Mouse (Mus musculus) heart, embryonic 14.5 days (tissue): Measurements from ENCODE around the gene Maml3. TPM values are rescaled to one million over a fixed set of nuclear protein-coding genes. Genes with fewer than 3 reads are reported as not detected.
A peak's percentile ranks its signal among the peaks of the same experiment; 100 is the strongest.

Experiments used
- ATAC-seq: fragments of 200-750 bp; cut with Nextera tagmentation; 2 replicates; pipeline ENCODE4 v1.8.0; 2017; ENCODE audit warnings: low read depth, moderate TSS enrichment; ENCODE audit not compliant: insufficient number of reproducible peaks, insufficient read depth, low FRiP score
- H3K27ac ChIP-seq, 2 experiments: fragments of 200-500 bp in 1 of 2; fragments of 300-500 bp in 1 of 2; sonication (generic) in 1 of 2; replicated peaks in 1 of 2; 2 replicates each; pipeline ENCODE4 v1.5.1; 2012 to 2014; ENCODE audit warnings: low read depth in 2 of 2, low read length in 2 of 2, control low read depth in 1 of 2, mild to moderate bottlenecking in 1 of 2, mixed read lengths in 1 of 2; ENCODE audit not compliant: control insufficient read depth in 1 of 2, insufficient read depth in 1 of 2
- H3K27me3 ChIP-seq: fragments of 300-500 bp; sonication (generic); 2 replicates; pipeline ENCODE4 v1.6.1; 2014; ENCODE audit warnings: mild to moderate bottlenecking, low read length, control low read depth; ENCODE audit not compliant: control insufficient read depth, insufficient read depth
- H3K36me3 ChIP-seq: fragments of 300-500 bp; sonication (generic); 2 replicates; pipeline ENCODE4 v1.6.1; 2014; ENCODE audit warnings: mild to moderate bottlenecking, control low read depth, low read length, mixed read lengths; ENCODE audit not compliant: control insufficient read depth, insufficient read depth
- H3K4me1 ChIP-seq, 2 experiments: fragments of 200-500 bp in 1 of 2; fragments of 300-500 bp in 1 of 2; sonication (generic) in 1 of 2; 2 replicates each; pipeline ENCODE4 v1.6.1; 2012 to 2014; ENCODE audit warnings: low read length in 2 of 2, control low read depth in 1 of 2, mixed read lengths in 1 of 2; ENCODE audit not compliant: control insufficient read depth in 2 of 2, insufficient read depth in 2 of 2
- H3K4me2 ChIP-seq: fragments of 300-500 bp; sonication (generic); 2 replicates; pipeline ENCODE4 v1.6.1; 2014; ENCODE audit warnings: mild to moderate bottlenecking, low read length
- H3K4me3 ChIP-seq, 2 experiments: fragments of 200-500 bp in 1 of 2; fragments of 300-500 bp in 1 of 2; sonication (generic) in 1 of 2; 2 replicates each; pipeline ENCODE4 v1.5.1; 2012 to 2014; ENCODE audit warnings: low read length in 2 of 2, mild to moderate bottlenecking in 2 of 2, control low read depth in 1 of 2, low read depth in 1 of 2, moderate library complexity in 1 of 2; ENCODE audit not compliant: control insufficient read depth in 1 of 2, insufficient read depth in 1 of 2
- H3K9ac ChIP-seq: fragments of 300-500 bp; sonication (generic); 2 replicates; pipeline ENCODE4 v1.6.1; 2014; ENCODE audit warnings: mild to moderate bottlenecking, low read length
- H3K9me3 ChIP-seq: fragments of 300-500 bp; sonication (generic); 2 replicates; pipeline ENCODE4 v1.6.1; 2016; ENCODE audit warnings: low read length, control low read depth; ENCODE audit not compliant: control insufficient read depth
- WGBS: fragments of 180-500 bp; shearing (Covaris S2); extraction: QIAGEN DNeasy Blood & Tissue Kit; methylation state at CpG from one replicate; pipeline ENCODE4 v1.1.7; 2014; 5-methylcytosine and 5-hydroxymethylcytosine counted together
- polyA plus RNA-seq: library from polyadenylated mRNA; unstranded; fragments of >200 nt; fragmentation: Nextera tagmentation; extraction: Ambion mirVana; gene quantifications from 2 replicates; pipeline ENCODE4 v1.2.1, GENCODE M21; 2014

The Maml3 gene
- polyA plus RNA-seq, 1 experiment from 2014 or later, result 2.9 TPM

GRCm38 (mm10) chr3:51916902-51917301 is 188.0 kb downstream of the Maml3 start:
- no peak overlapping the region for H3K9ac ChIP-seq
- no peak overlapping the region for H3K4me2 ChIP-seq
- H3K36me3 ChIP-seq, result no peaks in the 10 kb centered on the region
- no peak overlapping the region for H3K4me3 ChIP-seq
- ATAC-seq, result no peak
- H3K27me3 ChIP-seq, result no peaks in the 10 kb centered on the region
- peaks cover 18 to 39% of the 10 kb centered on the region in 2 experiments for H3K4me1 ChIP-seq
- H3K9me3 ChIP-seq, result no peaks in the 10 kb centered on the region
- peak overlapping the region in 1 of 2 experiments; percentile 93; a peak in 1 of 4 replicates for H3K27ac ChIP-seq
- 92% methylated on average over 4 of the region's 4 CpGs for WGBS

GRCm38 (mm10) chr3:51916060-51916870 is 188.6 kb downstream of the Maml3 start:
- 15% methylated on average over 10 of the region's 10 CpGs for WGBS
- Histone ChIP-seq H3K4me3 (no peak overlapping the region), H3K9ac (peak overlapping the region; percentile 47)

GRCm38 (mm10) chr3:51915415-51915814 is 189.5 kb downstream of the Maml3 start:
- 53% methylated on average over 1 of the region's 1 CpGs for WGBS
- Histone ChIP-seq H3K27ac (peak overlapping the region; percentile 79 to 93), H3K27me3 (no peaks in the 10 kb centered on the region), H3K4me2 (peak overlapping the region; percentile 40), H3K9ac (no peak overlapping the region), H3K4me1 (peaks cover 21 to 43% of the 10 kb centered on the region in 2 experiments), H3K36me3 (no peaks in the 10 kb centered on the region), H3K4me3 (no peak overlapping the region), H3K9me3 (no peaks in the 10 kb centered on the region)
- no peak for ATAC-seq

More at GRCm38 (mm10) chr3:51916060-51916870, 188.6 kb downstream of the Maml3 start:
- Histone ChIP-seq H3K9me3 (no peaks in the 10 kb centered on the region), H3K36me3 (no peaks in the 10 kb centered on the region), H3K27me3 (no peaks in the 10 kb centered on the region), H3K27ac (peak overlapping the region; percentile 79 to 93), H3K4me2 (peak overlapping the region; percentile 40), H3K4me1 (peaks cover 18 to 39% of the 10 kb centered on the region in 2 experiments)
- peak; percentile 87 for ATAC-seq

GRCm38 (mm10) chr3:51914900-51915299 is 190.0 kb downstream of the Maml3 start:
- no peak overlapping the region for H3K27ac ChIP-seq
- no peak overlapping the region for H3K4me2 ChIP-seq
- WGBS, result 64% methylated on average over 4 of the region's 4 CpGs
- H3K4me3 ChIP-seq, result no peak overlapping the region
- H3K9ac ChIP-seq, result no peak overlapping the region
- H3K9me3 ChIP-seq, result no peaks in the 10 kb centered on the region
- H3K36me3 ChIP-seq, result no peaks in the 10 kb centered on the region
- H3K4me1 ChIP-seq, result peaks cover 21 to 43% of the 10 kb centered on the region in 2 experiments
- no peaks in the 10 kb centered on the region for H3K27me3 ChIP-seq
- no peak for ATAC-seq

- ATAC-seq, result no peak
- no peaks in the 10 kb centered on the region for H3K36me3 ChIP-seq
- no peaks in the 10 kb centered on the region for H3K27me3 ChIP-seq
- 55% methylated on average over 8 of the region's 8 CpGs for WGBS
- no peak overlapping the region for H3K9ac ChIP-seq
- no peak overlapping the region for H3K4me3 ChIP-seq
- no peak overlapping the region for H3K27ac ChIP-seq
- H3K9me3 ChIP-seq, result no peaks in the 10 kb centered on the region
- H3K4me2 ChIP-seq, result no peak overlapping the region
- peaks cover 27 to 53% of the 10 kb centered on the region in 2 experiments for H3K4me1 ChIP-seq
Observed at GRCm38 (mm10) chr3:51913498-51913897, 191.4 kb downstream of the Maml3 start.

- no peak overlapping the region for H3K27ac ChIP-seq
- no peaks in the 10 kb centered on the region for H3K36me3 ChIP-seq
- WGBS, result 46% methylated on average over 8 of the region's 8 CpGs
- H3K27me3 ChIP-seq, result no peaks in the 10 kb centered on the region
- no peak for ATAC-seq
- no peaks in the 10 kb centered on the region for H3K9me3 ChIP-seq
- peaks cover 33 to 65% of the 10 kb centered on the region in 2 experiments for H3K4me1 ChIP-seq
- no peak overlapping the region for H3K4me2 ChIP-seq
- no peak overlapping the region for H3K4me3 ChIP-seq
- H3K9ac ChIP-seq, result no peak overlapping the region
Observed at GRCm38 (mm10) chr3:51912214-51912613, 192.7 kb downstream of the Maml3 start.

GRCm38 (mm10) chr3:51908437-51908990 is 196.4 kb downstream of the Maml3 start:
- H3K36me3 ChIP-seq, result no peaks in the 10 kb centered on the region
- no peaks in the 10 kb centered on the region for H3K9me3 ChIP-seq
- peak overlapping the region; percentile 19 to 66; a peak in 2 of 4 replicates for H3K27ac ChIP-seq
- no peak overlapping the region; the same call in 1 of the 2 replicates for H3K9ac ChIP-seq
- no peak for ATAC-seq
- WGBS, result 20% methylated on average over 14 of the region's 14 CpGs
- H3K27me3 ChIP-seq, result no peaks in the 10 kb centered on the region
- peaks cover 25 to 52% of the 10 kb centered on the region in 2 experiments for H3K4me1 ChIP-seq
- no peak overlapping the region for H3K4me3 ChIP-seq
- peak overlapping the region; percentile 36 for H3K4me2 ChIP-seq
